Mouse (Mus musculus) neutrophil, adult 5-6 weeks (primary cell): ENCODE measurements around the gene Ythdc1. TPM values are rescaled to one million over a fixed set of nuclear protein-coding genes. Genes with fewer than 3 reads are reported as not detected.
A peak's percentile ranks its signal among the peaks of the same experiment; 100 is the strongest.
"Not testable (repeated sequence)": the region's sequence is repeated elsewhere in the genome, so short reads cannot be mapped to it uniquely, and the experiment has no call there.

ENCODE experiments used
- ATAC-seq: fragments of 151-379, 151-347 bp; 2 replicates; pipeline ENCODE4 v1.8.0; 2017; ENCODE audit warnings: mild to moderate bottlenecking, moderate TSS enrichment; ENCODE audit not compliant: insufficient number of reproducible peaks, poor library complexity, low FRiP score, severe bottlenecking; ENCODE audit errors: extremely low read depth
- total RNA-seq: library from RNA; stranded (forward); fragments of 200-1000 nt; gene quantifications from 2 replicates; pipeline ENCODE4 v1.2.3, GENCODE M21; 2017

The Ythdc1 gene
- total RNA-seq, result 341 and 379 TPM in 2 replicates

- peak; percentile 93 for ATAC-seq
Observed at GRCm38 (mm10) chr5:86803962-86804940, at the start of gene Ythdc1. Gene Ythdc1, plus strand, starts transcription at chr5:86804221.

GRCm38 (mm10) chr5:86769015-86769658 is 34.9 kb upstream of the Ythdc1 start:
- ATAC-seq, result no peak

GRCm38 (mm10) chr5:86771010-86771409 is 33.0 kb upstream of the Ythdc1 start:
- no peak for ATAC-seq

- no peak for ATAC-seq
Observed at GRCm38 (mm10) chr5:86776941-86777340, 27.1 kb upstream of the Ythdc1 start.

GRCm38 (mm10) chr5:86778471-86778870 is 25.6 kb upstream of the Ythdc1 start:
- no peak for ATAC-seq

- no peak for ATAC-seq
Observed at GRCm38 (mm10) chr5:86783059-86783458, 21.0 kb upstream of the Ythdc1 start.

- no peak for ATAC-seq
Observed at GRCm38 (mm10) chr5:86784205-86784604, 19.8 kb upstream of the Ythdc1 start.

GRCm38 (mm10) chr5:86786798-86787197 is 17.2 kb upstream of the Ythdc1 start:
- no peak for ATAC-seq

- no peak for ATAC-seq
Observed at GRCm38 (mm10) chr5:86789954-86790353, 14.1 kb upstream of the Ythdc1 start.

- ATAC-seq, result no peak
Observed at GRCm38 (mm10) chr5:86792249-86792648, 11.8 kb upstream of the Ythdc1 start.

GRCm38 (mm10) chr5:86792807-86793206 is 11.2 kb upstream of the Ythdc1 start:
- no peak for ATAC-seq

GRCm38 (mm10) chr5:86816795-86817194 is 12.8 kb downstream of the Ythdc1 start:
- ATAC-seq, result no peak

- not testable (repeated sequence) for ATAC-seq
Observed at GRCm38 (mm10) chr5:86836378-86836777, 32.4 kb downstream of the Ythdc1 start.

- ATAC-seq, result no peak
Observed at GRCm38 (mm10) chr5:86838110-86838509, 34.1 kb downstream of the Ythdc1 start.

GRCm38 (mm10) chr5:86839472-86839871 is 35.5 kb downstream of the Ythdc1 start:
- no peak for ATAC-seq

- no peak for ATAC-seq
Observed at GRCm38 (mm10) chr5:86840207-86840606, 36.2 kb downstream of the Ythdc1 start.

- ATAC-seq, result not testable (repeated sequence)
Observed at GRCm38 (mm10) chr5:86841261-86841660, 37.2 kb downstream of the Ythdc1 start.

GRCm38 (mm10) chr5:86850104-86850503 is 46.1 kb downstream of the Ythdc1 start:
- ATAC-seq, result no peak

- ATAC-seq, result no peak
Observed at GRCm38 (mm10) chr5:86851658-86852057, 47.6 kb downstream of the Ythdc1 start.

- not testable (repeated sequence) for ATAC-seq
Observed at GRCm38 (mm10) chr5:86856505-86856904, 52.5 kb downstream of the Ythdc1 start.
